Mouse (Mus musculus) lung, postnatal 14 days (tissue): ENCODE results near the gene Ctnnbip1.

ENCODE experiments used
- DNase-seq: peaks from one replicate; pipeline ENCODE4 v3.0.0; 2021

The Ctnnbip1 gene

GRCm38 (mm10) chr4:149517868-149518340, at the start of gene Ctnnbip1:
Ctnnbip1 (plus strand) TSS chr4:149518236.
- peak; percentile 97 for DNase-seq

- no peak for DNase-seq
These were observed 48.5 kb upstream of the Ctnnbip1 start for GRCm38 (mm10) chr4:149469557-149469956.

GRCm38 (mm10) chr4:149475096-149475495, 42.9 kb upstream of the Ctnnbip1 start:
- no peak for DNase-seq

- DNase-seq: no peak
These were observed 41.0 kb upstream of the Ctnnbip1 start, which contains the start of gene Tmem274 for GRCm38 (mm10) chr4:149477078-149477477. Tmem274 (plus strand) TSS chr4:149477378.

- no peak for DNase-seq
These were observed 33.5 kb upstream of the Ctnnbip1 start for GRCm38 (mm10) chr4:149484566-149484965.

- DNase-seq: peak; percentile 93
These were observed 32.8 kb upstream of the Ctnnbip1 start, which contains the start of the genes Nmnat1 and Lzic for GRCm38 (mm10) chr4:149485053-149485824. Nmnat1 (minus strand) TSS chr4:149485202. Lzic (plus strand) TSS chr4:149485229.

- peak; percentile 16 for DNase-seq
These were observed 32.2 kb upstream of the Ctnnbip1 start for GRCm38 (mm10) chr4:149485825-149486206.

- no peak for DNase-seq
These were observed 30.3 kb upstream of the Ctnnbip1 start for GRCm38 (mm10) chr4:149487729-149488128.

GRCm38 (mm10) chr4:149489415-149490240, 28.4 kb upstream of the Ctnnbip1 start:
- DNase-seq: no peak

- no peak for DNase-seq
These were observed 26.9 kb upstream of the Ctnnbip1 start for GRCm38 (mm10) chr4:149491151-149491550.

- no peak for DNase-seq
These were observed 21.4 kb upstream of the Ctnnbip1 start for GRCm38 (mm10) chr4:149496612-149497011.

- DNase-seq: no peak
These were observed 19.1 kb upstream of the Ctnnbip1 start for GRCm38 (mm10) chr4:149498901-149499300.

- no peak for DNase-seq
These were observed 18.2 kb upstream of the Ctnnbip1 start for GRCm38 (mm10) chr4:149499790-149500189.

GRCm38 (mm10) chr4:149504363-149504762, 13.7 kb upstream of the Ctnnbip1 start:
- DNase-seq: no peak

- DNase-seq: no peak
These were observed 13.2 kb upstream of the Ctnnbip1 start for GRCm38 (mm10) chr4:149504858-149505257.

GRCm38 (mm10) chr4:149505261-149505967, 12.6 kb upstream of the Ctnnbip1 start:
- no peak for DNase-seq

- DNase-seq: no peak
These were observed 11.1 kb upstream of the Ctnnbip1 start for GRCm38 (mm10) chr4:149506904-149507303.

- DNase-seq: peak; percentile 28
These were observed 6.8 kb upstream of the Ctnnbip1 start for GRCm38 (mm10) chr4:149511221-149511646.

- DNase-seq: no peak
These were observed 6.0 kb upstream of the Ctnnbip1 start for GRCm38 (mm10) chr4:149512072-149512471.

GRCm38 (mm10) chr4:149515706-149516105, 2.3 kb upstream of the Ctnnbip1 start:
- DNase-seq: no peak

GRCm38 (mm10) chr4:149518351-149519220, 550 bp downstream of the Ctnnbip1 start:
- DNase-seq: no peak

GRCm38 (mm10) chr4:149521258-149521657, 3.2 kb downstream of the Ctnnbip1 start:
- no peak for DNase-seq
